Mouse (Mus musculus): ENCODE results near the gene Gli1. TPM values are rescaled to one million over a fixed set of nuclear protein-coding genes. Genes with fewer than 3 reads are reported as not detected.
A peak's percentile ranks its signal among the peaks of the same experiment; 100 is the strongest.
"Not testable (repeated sequence)": the region's sequence is repeated elsewhere in the genome, so short reads cannot be mapped to it uniquely, and the experiment has no call there.

The Gli1 gene
- polyA plus RNA-seq, 1 experiment, result not detected

DNA sequence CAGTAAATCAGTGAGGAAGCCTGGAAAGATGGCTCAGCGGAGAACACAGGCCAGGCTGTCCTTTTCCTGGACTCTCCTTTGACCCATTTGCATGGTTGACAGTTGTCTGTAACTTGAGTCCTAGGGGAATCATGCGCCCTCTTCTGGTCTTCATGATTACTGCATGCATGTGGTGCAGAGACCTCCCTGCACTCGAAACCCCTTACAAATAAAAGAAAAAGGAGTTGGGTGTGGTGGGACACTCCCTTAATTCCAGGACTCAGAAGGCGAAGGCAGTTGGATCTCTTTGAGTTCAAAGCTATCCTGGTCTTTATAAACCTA is 29.5 kb downstream of the Gli1 start:
- peak; percentile 53; the same call in 1 of the 2 replicates for TF ChIP-seq CTCF (IDR thresholded peaks at IDR 0.05; ENCODE audit: low read depth, low read length)
- no peak for TF ChIP-seq POLR2A (IDR thresholded peaks at IDR 0.05; ENCODE audit: borderline replicate concordance, low read depth, low read length)
- Histone ChIP-seq H3K4me1 (ENCODE audit: control insufficient read depth, insufficient read depth, low read length) (peaks cover 21% of the 10 kb centered on the region), H3K27ac (ENCODE audit: insufficient read depth, low read depth, low read length) (peak overlapping the region; percentile 88), H3K4me3 (ENCODE audit: insufficient read depth, low read length) (peak overlapping the region; percentile 85)

DNA sequence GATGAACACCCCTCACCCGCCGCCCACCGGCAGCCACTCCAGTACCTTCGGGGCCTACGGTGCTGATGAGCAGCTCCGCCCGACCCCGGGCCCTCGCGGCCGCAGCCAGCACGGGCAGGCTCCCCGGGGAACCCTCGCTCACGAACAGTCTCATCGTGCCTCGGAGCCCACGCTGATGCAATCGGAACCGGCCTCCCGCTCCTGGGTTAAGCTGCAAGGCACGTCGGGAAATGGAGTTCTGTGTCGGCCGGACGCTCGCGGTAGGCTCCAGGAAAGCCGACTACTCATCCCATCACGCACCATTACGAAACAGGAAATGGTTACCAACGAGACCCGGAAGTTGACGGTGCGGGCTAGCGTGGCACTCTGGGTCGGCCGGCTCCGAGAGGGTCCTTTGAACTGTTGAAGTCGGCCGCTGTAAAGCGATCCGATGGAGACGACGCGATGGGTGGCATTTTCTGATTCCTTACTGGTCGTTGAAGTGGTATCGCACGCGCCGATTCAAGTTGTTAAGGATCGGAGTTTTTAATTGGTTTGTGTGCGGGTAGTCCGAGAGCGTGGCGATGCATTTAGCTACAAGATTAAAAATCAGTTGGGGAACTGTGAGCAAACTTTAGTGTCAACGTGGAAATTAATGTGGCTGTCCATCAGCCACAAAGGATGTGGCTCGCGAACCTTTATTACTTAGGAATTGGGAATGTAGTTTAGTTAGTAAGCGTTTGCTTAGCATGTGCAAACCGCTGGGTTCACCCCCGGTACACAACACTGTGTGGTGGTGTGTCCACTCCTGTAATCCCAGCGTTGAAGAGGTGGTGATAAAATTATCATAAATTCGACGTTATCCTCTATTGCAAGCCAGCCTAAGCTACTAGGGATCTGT is 30.1 kb downstream of the Gli1 start, which contains the start of gene Mars:
Mars (minus strand) TSS at position 311 of the 880 bp plus-strand sequence.
- Histone ChIP-seq H3K4me1 (ENCODE audit: control insufficient read depth, insufficient read depth, low read length) (peaks cover 20% of the 10 kb centered on the region), H3K4me3 (ENCODE audit: insufficient read depth, low read length) (peak within 1 kb of the TSS; percentile 85), H3K27ac (ENCODE audit: insufficient read depth, low read depth, low read length) (peak within 1 kb of the TSS; percentile 88)
- TF ChIP-seq POLR2A (IDR thresholded peaks at IDR 0.05; ENCODE audit: borderline replicate concordance, low read depth, low read length), result no peak
- no peak for TF ChIP-seq CTCF (IDR thresholded peaks at IDR 0.05; ENCODE audit: low read depth, low read length)

DNA sequence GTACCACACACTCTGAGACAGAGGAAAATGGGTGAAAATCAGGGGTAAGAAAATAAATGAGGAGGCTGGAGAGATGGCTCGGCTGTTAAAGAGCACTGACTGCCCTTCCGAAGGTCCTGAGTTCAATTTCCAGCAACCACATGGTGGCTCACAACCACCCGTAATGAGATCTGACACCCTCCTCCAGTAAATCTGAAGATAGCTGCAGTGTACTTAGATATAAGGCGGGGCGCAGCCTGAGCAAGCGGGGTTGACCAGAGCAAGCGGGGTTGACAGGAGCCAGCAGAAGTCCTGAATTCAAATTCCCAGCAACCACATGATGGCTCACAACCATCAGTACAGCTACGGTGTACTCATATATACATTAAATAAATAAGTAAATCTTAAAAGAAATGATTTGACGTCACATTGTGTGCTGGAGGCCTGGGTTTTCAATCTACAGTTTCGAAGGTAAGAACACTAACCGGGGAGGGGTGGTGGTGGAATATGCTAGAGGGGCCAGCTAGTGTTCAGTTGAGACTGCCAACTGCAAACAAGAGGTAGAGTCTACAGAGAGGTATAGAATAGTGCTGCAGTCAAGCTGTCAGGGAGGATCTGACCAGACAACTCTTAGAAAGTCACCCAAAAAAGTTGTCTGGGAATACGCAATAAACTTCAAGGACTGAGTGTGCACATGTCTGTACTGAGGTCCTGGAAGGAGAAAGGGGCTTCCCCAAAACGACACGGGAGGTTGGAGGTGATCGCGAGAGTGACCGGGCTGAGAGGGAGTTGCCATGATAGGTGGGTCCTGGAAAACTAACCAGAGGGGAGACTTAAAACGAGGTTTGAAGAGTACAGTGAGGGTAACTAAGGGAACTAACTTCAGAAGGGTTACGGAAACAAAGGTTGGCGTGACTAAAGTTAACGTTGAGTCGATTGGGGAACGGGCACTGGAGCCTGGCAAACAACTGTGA is 31.0 kb downstream of the Gli1 start:
- Histone ChIP-seq H3K27ac (ENCODE audit: insufficient read depth, low read depth, low read length) (peak overlapping the region; percentile 60), H3K4me1 (ENCODE audit: control insufficient read depth, insufficient read depth, low read length) (peaks cover 20% of the 10 kb centered on the region), H3K4me3 (ENCODE audit: insufficient read depth, low read length) (peak overlapping the region; percentile 85)
- no peak for TF ChIP-seq CTCF (IDR thresholded peaks at IDR 0.05; ENCODE audit: low read depth, low read length)
- no peak for TF ChIP-seq POLR2A (IDR thresholded peaks at IDR 0.05; ENCODE audit: borderline replicate concordance, low read depth, low read length)

DNA sequence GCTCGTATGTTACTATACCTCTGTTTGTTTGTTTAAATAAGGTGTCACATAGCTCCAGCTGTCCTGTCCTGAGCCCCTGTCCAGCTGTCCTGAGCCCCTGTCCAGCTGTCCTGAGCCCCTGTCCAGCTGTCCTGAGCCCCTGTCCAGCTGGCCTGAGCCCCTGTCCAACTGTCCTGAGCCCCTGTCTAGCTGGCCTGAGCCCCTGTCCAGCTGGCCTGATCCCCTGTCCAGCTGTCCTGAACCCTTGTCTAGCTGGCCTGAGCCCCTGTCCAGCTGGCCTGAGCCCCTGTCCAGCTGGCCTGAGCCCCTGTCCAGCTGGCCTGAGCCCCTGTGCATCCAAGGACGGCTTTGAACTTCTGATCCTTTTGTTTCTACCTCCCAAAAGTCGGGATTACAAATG is 32.6 kb downstream of the Gli1 start:
- H3K4me1 ChIP-seq (ENCODE audit: control insufficient read depth, insufficient read depth, low read length), result peaks cover 20% of the 10 kb centered on the region
- H3K4me3 ChIP-seq (ENCODE audit: insufficient read depth, low read length); H3K27ac ChIP-seq (ENCODE audit: insufficient read depth, low read depth, low read length): not testable (repeated sequence)

DNA sequence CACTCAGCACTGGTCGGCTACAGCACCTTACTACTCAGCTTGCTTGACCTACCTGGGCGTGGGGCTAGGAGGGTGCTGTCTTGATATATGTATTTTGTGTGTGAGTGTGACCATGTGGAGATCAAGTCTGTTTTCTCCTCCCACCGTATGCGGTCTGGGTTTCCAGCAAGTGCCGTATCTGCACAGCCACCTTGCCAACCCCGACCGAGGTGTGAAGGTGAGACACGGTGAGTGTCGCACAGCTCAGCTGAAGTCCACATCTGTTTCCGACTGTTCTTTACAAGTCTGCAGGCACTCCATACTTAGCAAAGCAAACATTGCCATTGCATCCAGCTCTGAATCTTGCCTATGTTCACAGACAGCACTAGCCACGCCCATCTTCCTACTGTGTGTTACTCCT is 38.6 kb downstream of the Gli1 start:
- Histone ChIP-seq H3K27ac (ENCODE audit: insufficient read depth, low read depth, low read length) (no peak overlapping the region), H3K4me3 (ENCODE audit: insufficient read depth, low read length) (no peak overlapping the region), H3K4me1 (ENCODE audit: control insufficient read depth, insufficient read depth, low read length) (no peaks in the 10 kb centered on the region)
- TF ChIP-seq POLR2A (IDR thresholded peaks at IDR 0.05; ENCODE audit: borderline replicate concordance, low read depth, low read length), result no peak
- no peak for TF ChIP-seq CTCF (IDR thresholded peaks at IDR 0.05; ENCODE audit: low read depth, low read length)

DNA sequence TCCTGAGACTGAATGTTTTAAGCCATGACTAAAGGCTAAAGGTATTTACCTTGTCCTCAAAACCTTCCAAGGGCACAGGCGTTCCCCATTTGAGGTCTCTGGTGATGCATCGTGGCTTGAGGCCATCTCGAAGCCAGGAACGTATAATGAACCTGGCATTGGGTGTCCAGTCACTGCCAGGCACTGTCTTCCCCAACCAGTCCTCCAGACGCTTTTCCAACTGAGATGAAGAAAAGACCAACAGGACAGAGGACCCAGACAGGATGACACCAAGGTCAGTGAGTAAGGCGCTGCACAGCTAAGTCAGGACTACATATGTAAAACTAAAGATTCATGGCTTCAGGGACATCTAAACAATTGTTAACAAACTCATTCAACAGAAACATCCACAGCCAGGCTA is 41.4 kb downstream of the Gli1 start:
- H3K27ac ChIP-seq (ENCODE audit: insufficient read depth, low read depth, low read length), result no peak overlapping the region
- TF ChIP-seq CTCF (IDR thresholded peaks at IDR 0.05; ENCODE audit: low read depth, low read length), result no peak
- no peak for TF ChIP-seq POLR2A (IDR thresholded peaks at IDR 0.05; ENCODE audit: borderline replicate concordance, low read depth, low read length)
- no peaks in the 10 kb centered on the region for H3K4me1 ChIP-seq (ENCODE audit: control insufficient read depth, insufficient read depth, low read length)
- H3K4me3 ChIP-seq (ENCODE audit: insufficient read depth, low read length), result no peak overlapping the region

DNA sequence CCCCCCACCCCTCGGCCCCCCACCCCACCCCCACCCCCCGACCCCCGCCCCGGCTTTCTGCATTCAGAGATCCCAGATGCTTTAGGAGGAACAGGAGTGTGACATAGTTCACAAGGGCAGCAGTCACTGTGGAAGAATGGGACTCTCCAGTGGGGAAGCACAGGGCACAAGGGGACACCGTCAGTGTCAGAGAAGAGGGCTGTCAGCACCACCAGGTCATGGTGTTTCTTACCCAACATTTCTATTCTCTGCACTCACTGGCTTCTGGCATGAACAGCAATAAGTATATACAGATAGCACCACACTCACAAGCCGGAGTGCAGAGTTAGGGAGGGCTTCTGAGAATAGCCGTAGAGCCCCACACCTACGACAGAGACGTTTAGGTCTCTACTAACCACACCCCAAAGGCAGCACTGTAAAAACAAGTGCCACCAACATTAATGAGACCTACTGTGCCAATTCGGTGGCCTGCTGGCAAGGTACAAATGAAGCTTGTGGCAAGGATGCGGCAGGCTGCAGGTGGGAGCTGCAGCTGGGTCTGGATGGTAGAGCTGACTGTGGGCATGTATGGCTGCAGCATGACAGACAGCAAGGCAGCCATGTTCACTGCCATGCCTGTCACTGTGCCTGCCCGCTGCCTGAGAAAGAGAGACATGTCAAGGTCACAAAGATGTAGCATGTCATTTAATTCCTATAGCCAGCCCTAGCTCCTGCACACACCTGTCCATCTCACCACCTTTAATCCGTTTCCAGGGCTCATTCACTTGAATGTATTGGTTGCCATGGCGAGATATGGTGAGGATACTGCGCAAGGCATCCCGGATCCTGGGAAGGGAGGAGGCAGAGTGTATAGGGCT is 44.5 kb downstream of the Gli1 start:
- Histone ChIP-seq H3K4me3 (ENCODE audit: insufficient read depth, low read length) (no peak overlapping the region), H3K27ac (ENCODE audit: insufficient read depth, low read depth, low read length) (no peak overlapping the region), H3K4me1 (ENCODE audit: control insufficient read depth, insufficient read depth, low read length) (peaks cover 10% of the 10 kb centered on the region)
- TF ChIP-seq CTCF (IDR thresholded peaks at IDR 0.05; ENCODE audit: low read depth, low read length) (0 out of 2 replicates have a peak, but pooled peaks have one; percentile 13), POLR2A (IDR thresholded peaks at IDR 0.05; ENCODE audit: borderline replicate concordance, low read depth, low read length) (no peak)

DNA sequence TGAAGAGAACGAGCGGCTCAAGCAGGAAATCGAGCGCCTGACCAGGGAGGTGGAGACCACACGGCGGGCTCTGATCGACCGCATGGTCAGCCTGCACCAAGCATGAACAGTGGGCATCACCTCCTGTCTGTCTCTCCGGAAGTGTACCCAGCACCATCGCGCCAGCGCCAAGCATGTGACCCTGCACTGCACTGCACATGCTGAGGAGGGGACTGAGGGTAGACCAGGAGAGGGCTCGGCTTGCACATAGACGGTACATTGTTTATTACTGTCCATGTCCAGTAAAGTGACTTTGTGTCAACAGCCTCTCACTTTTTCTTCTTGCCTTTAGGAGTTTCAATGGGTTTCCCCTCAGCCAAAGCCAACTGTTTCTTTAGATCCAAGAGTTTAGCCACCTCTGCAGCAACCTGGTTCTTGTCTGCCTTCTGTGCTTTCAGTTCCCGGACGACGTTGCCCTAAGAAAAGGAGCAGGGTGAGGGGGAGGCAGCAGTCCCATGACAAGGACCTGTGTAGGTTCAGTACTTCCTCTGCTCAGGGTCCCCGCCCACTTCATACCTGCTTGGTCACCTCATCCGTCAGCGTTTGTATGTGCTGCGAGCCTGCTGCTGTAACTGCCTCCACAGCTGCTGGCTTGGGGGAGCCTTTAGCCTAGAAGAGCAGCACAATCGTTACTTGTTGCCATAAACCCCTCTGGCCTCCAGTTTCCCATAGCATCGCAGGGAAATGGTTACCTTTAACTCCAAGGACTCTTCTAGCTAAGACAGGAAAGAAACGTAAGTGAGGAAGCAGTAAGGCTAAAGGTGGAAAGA is 45.6 kb downstream of the Gli1 start:
- Histone ChIP-seq H3K4me1 (ENCODE audit: control insufficient read depth, insufficient read depth, low read length) (peaks cover 10% of the 10 kb centered on the region), H3K27ac (ENCODE audit: insufficient read depth, low read depth, low read length) (no peak overlapping the region), H3K4me3 (ENCODE audit: insufficient read depth, low read length) (no peak overlapping the region)
- TF ChIP-seq POLR2A (IDR thresholded peaks at IDR 0.05; ENCODE audit: borderline replicate concordance, low read depth, low read length), result no peak
- no peak for TF ChIP-seq CTCF (IDR thresholded peaks at IDR 0.05; ENCODE audit: low read depth, low read length)

Data from bone marrow macrophage, adult 2 months (primary cell).